Mouse (Mus musculus) forelimb bud, embryonic 11.5 days (tissue): Measurements from ENCODE around the gene Mfsd4b1.
"Not testable (repeated sequence)": the region's sequence is repeated elsewhere in the genome, so short reads cannot be mapped to it uniquely, and the experiment has no call there.

ENCODE experiments used
- DNase-seq: peaks from one replicate; pipeline ENCODE4 v3.0.0-alpha.2; 2012; ENCODE audit warnings: low read depth, low spot score

Mfsd4b1 gene

GRCm38 (mm10) chr10:40034956-40035355 lies 9.9 kb upstream of the Mfsd4b1 start:
- DNase-seq: no peak

DNA sequence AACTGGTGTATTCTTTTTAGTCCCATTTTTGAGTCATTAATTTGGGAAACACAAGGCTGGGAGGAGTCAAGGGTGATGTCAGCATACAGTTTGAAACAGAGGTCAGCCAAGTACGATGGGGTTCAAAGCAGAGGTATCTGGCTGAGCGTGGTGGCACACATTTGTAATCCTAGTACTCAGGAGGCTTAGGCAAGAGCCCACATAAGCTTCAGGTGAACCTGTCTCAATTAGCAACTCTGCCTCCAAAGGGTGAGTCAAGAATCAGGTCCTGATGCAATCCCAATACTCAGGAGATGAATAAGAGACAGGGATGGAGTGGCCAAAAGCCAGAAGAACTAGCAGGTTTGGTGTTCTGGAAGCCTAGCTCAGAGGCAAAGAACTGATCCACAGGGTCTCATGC lies 7.8 kb upstream of the Mfsd4b1 start:
- DNase-seq: no peak

- DNase-seq: no peak
Measured at GRCm38 (mm10) chr10:40030716-40031115, 5.6 kb upstream of the Mfsd4b1 start.

DNA sequence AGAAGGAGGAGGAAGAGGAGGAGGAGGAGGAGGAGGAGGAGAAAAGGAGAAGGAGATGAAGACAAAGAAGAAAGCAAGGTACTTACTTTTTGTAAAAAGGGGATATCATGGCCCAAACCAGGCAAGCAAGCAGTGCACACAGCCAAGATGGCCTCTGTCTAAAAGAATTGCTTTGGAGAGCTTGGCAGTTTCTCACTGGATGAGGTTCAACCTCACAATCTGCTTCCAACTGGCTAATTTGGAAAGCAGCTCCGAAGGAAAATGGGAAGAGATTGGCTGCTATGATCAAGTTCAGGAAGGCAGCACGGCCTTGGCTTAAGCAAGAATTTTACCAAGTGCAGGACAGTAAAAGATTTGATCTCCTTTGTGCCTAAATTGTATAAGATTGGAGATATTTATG lies 4.5 kb upstream of the Mfsd4b1 start:
- DNase-seq: no peak

DNA sequence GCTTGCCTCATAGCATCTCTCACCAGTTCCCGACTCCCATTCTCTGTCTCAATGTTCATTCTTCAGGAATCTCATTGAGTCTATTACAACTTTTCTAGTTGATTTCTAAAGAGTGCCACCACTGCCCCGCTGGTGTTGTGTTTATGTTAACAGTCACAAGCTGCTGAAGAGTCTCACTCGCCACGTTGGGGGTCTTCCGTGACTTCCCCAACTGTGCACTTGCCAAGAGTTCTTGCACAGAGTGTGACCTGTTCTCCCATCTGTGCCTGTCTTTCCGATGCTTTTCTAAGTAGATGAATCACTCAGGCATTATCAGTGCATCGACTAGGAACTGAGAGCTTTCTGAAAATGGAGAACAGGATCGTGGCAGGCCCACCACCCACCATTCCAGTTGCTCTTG lies 3.0 kb upstream of the Mfsd4b1 start:
- no peak for DNase-seq

DNA sequence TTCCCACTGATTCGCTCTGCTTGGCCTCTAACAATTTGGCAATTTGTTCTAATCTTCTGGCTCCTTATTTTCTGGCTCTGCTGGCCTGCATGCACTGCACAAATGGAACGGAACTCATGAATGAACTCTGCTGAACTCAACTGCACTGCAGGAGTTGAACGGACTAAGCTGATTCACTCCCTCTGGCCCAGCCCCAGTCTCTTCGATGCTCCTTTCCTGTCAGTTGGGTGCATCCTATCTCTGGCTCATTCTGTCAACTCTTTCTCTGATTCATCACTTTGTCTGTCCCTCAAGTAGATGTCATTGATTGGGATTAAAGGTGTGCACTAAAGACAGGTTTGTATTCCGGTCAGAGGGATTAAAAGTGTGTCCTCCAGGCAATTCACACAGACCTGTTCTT lies 1.5 kb upstream of the Mfsd4b1 start:
- DNase-seq: no peak

- DNase-seq: no peak
Measured at GRCm38 (mm10) chr10:40025560-40025959, 492 bp upstream of the Mfsd4b1 start.

GRCm38 (mm10) chr10:40020401-40020800 lies 4.7 kb downstream of the Mfsd4b1 start:
- no peak for DNase-seq

DNA sequence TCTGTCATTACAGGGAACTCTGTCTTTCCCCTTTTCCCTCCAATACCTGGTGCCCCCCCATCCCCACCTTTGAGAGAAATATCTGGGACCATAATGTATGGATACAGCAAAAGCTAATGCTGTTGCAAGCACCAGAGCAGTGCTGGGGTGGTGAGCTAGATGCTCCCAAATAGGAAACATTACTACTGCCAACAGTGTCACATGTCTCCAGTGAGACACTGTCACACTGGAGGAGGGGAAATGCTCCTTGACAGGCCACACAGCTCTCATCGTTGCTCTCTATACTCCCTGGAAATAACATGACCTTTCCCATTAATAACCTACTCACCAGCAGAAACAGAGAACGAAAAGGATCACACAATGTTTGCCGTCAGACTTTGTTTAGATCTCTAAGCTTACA lies 5.6 kb downstream of the Mfsd4b1 start:
- no peak for DNase-seq

- DNase-seq: no peak
Measured at GRCm38 (mm10) chr10:40018261-40018860, 6.7 kb downstream of the Mfsd4b1 start.

DNA sequence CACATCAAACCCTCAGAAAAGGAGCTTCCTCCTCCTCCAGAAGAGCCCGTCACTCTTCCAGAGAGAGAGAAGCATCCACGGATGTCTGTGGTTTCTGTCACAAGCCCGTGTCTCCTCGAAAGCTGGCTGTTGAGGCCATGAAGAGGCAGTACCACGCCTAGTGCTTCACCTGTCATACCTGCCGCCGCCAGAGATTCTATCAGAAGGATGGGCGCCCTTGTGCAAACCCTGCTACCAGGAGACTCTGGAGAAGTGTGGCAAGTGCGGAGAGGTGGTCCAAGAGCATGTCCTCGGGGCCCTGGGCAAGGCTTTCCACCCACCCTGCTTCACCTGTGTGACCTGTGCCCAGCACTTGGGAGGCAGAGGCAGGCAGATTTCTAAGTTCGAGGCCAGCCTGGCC lies 15.5 kb downstream of the Mfsd4b1 start:
- no peak for DNase-seq

GRCm38 (mm10) chr10:40008847-40009246 lies 16.2 kb downstream of the Mfsd4b1 start:
- DNase-seq: not testable (repeated sequence)

DNA sequence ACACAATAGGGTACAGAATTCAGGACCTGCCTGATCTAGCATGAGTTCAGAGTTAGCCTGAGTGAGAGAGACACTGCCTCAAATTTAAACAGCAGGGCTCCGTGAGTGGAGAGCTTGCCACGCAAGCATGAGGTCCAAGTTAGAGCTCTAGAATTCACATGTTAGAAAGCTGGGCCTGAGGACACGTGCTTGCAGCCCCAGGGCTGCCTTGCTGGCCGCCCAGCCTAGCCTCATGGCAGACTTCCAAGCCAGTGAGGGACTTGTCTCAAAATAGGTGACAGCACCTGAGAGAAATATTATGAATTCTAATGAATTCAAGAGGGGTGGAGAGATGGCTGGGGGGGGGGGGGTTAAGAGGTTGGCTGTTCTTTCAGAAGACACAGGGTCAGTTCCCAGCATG lies 17.1 kb downstream of the Mfsd4b1 start:
- DNase-seq: no peak

DNA sequence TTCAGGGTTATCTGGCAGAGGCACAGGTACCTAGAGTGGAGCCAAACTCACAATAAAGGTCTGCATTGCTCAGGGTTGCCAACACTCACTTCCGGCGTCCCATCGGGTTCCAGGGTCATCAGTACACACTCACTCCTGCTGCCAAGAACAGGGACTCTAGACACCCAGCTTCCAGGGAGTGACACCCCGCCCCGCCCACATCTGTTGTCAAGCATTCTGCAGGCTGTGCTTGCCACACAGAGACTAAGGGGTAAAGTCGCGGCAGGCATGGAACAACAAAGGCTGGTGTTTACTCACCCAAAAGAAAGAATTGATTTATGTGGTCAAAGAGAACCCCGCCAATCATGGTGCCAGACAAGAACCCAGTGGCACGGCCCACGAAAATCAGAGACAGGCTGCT lies 18.1 kb downstream of the Mfsd4b1 start:
- no peak for DNase-seq

GRCm38 (mm10) chr10:40000746-40001145 lies 24.3 kb downstream of the Mfsd4b1 start:
- DNase-seq: no peak

DNA sequence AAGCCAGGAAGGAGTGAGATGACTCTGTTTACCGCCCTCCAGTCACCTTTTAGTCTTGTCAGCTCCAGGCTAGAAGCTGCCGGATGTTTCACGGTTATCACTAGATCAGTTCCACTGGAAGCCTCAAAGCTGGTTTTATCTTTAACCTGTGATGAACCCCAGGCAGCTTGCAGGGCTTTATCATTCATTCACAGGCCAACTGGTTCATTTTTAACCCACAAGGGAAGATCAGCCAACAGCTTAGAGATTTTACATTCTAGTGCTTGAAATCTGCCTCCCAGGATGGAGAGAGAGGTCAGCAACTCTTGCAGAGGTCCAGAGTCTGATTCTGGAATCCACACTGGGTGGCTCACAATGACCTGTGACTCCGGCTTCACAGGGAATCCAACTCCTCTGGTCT lies 33.9 kb downstream of the Mfsd4b1 start:
- DNase-seq: no peak

GRCm38 (mm10) chr10:39986466-39986865 lies 38.6 kb downstream of the Mfsd4b1 start, which contains the start of gene Mfsd4b5:
Gene Mfsd4b5, minus strand, starts transcription at chr10:39986646.
- DNase-seq: no peak

DNA sequence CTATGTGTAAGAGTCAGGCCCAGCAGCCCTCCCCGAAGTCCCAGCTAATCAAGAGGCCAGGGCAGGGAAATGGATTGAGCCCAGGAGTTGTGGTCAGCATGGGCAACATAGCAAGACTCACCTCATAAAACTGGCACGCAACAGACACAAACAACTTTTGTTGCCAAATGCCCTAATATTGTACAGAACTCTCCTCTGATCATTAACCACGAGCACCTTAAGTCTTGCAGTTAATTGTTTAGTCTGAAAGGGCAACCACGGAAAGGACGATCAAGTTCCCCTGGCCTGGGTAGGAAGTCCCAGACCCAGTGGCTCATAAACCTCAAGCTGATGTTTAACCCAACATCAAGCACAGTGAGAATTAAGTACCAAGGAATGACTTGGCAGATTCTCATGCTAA lies 42.5 kb downstream of the Mfsd4b1 start:
- peak; percentile 13 for DNase-seq

DNA sequence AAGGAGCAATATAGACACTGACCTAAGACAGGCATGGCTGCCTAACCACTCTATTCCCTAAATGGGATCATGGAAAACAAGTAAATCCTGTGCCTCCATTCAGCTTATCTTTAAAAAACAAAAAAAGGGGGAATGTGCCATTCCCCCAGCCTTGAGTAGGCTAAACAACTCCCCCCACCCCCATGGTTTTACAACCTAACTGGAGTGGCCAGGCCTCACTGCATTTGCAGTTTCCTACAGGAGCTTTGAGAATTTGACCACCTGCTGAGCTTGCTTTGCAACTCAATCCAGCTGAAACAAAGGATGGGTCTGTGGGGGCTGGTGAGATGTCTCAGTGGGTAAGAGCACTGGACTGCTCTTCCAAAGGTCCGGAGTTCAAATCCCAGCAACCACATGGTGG lies 46.8 kb downstream of the Mfsd4b1 start:
- DNase-seq: no peak

DNA sequence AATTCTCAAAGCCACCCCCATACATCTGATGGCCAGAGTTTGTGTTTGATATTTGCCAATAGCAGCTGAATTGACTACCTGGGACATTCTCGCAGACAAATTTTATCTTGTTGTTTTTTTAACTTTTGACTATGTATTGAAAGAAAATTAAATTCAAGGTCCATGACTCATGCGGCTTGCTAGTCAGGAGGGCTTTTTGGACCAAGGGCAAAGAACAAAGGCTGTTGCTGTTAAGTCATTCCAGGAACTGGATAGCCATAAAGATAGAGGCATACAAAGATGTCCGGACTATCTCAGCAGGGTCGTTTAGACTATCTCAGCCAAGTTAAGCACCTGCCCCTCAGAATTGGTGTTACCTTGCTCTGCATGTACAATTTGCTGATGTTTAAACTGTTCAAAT lies 47.7 kb downstream of the Mfsd4b1 start:
- no peak for DNase-seq

DNA sequence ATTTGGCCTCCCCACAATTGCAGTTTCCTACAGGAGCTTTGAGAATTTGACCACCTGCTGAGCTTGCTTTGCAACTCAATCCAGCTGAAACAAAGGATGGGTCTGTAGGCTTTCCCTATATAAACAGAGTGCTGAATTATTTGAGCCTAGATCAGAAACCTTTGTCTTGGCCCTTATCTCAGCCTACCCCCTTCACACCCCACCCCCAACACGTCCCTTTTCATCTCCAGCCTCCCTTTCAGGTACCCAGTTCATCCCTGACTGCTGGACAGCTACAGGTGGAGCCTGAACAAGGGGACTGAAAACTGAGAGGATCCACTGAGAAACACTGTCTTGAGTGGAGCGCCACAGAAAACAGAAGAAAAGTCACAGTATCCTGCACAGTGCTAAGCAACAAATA lies 49.3 kb downstream of the Mfsd4b1 start:
- no peak for DNase-seq

GRCm38 (mm10) chr10:39974982-39975381 lies 50.1 kb downstream of the Mfsd4b1 start:
- no peak for DNase-seq

- DNase-seq: peak; percentile 55
Measured at GRCm38 (mm10) chr10:39967512-39967911, 57.6 kb downstream of the Mfsd4b1 start.

GRCm38 (mm10) chr10:39961906-39962305 lies 63.2 kb downstream of the Mfsd4b1 start:
- DNase-seq: no peak
